Mouse (Mus musculus): ENCODE data around the gene Dscaml1. TPM values are rescaled to one million over a fixed set of nuclear protein-coding genes. Genes with fewer than 3 reads are reported as not detected.

Gene Dscaml1
- total and polyA plus RNA-seq, 2 experiments from 2014 or later: 10.5 to 47.4 TPM

GRCm38 (mm10) chr9:45401851-45402250, 24.6 kb upstream of the Dscaml1 start:
- H3K9ac ChIP-seq (replicated peaks; ENCODE audit: low read length): no peak overlapping the region
- H3K4me3 ChIP-seq (ENCODE audit: low read length): no peak overlapping the region
- 40% methylated on average over 4 of the region's 4 CpGs for WGBS
- no peaks in the 10 kb centered on the region for H3K4me1 ChIP-seq (ENCODE audit: insufficient read depth, low read length)
- TF ChIP-seq CTCF (IDR thresholded peaks at IDR 0.05; ENCODE audit: low read depth): no peak
- no peaks in the 10 kb centered on the region; the same call in 1 of the 2 replicates for H3K27me3 ChIP-seq (ENCODE audit: insufficient read depth, low read length)
- H3K27ac ChIP-seq: no peak overlapping the region
- ATAC-seq: no peak
- no peak overlapping the region for H3K4me2 ChIP-seq (ENCODE audit: low read depth, low read length)
- H3K36me3 ChIP-seq (ENCODE audit: insufficient read depth, low read length): no peaks in the 10 kb centered on the region
- no peak for DNase-seq (ENCODE audit: low spot score)
- H3K9me3 ChIP-seq (ENCODE audit: low read length): no peaks in the 10 kb centered on the region

GRCm38 (mm10) chr9:45402957-45403356, 23.5 kb upstream of the Dscaml1 start:
- H3K27ac ChIP-seq: no peak overlapping the region
- H3K4me3 ChIP-seq (ENCODE audit: low read length): no peak overlapping the region
- no peaks in the 10 kb centered on the region for H3K4me1 ChIP-seq (ENCODE audit: insufficient read depth, low read length)
- H3K27me3 ChIP-seq (ENCODE audit: insufficient read depth, low read length): no peaks in the 10 kb centered on the region; the same call in 1 of the 2 replicates
- H3K9ac ChIP-seq (replicated peaks; ENCODE audit: low read length): no peak overlapping the region
- no peak for ATAC-seq
- no peak overlapping the region for H3K4me2 ChIP-seq (ENCODE audit: low read depth, low read length)
- DNase-seq (ENCODE audit: low spot score): no peak
- no peak for TF ChIP-seq CTCF (IDR thresholded peaks at IDR 0.05; ENCODE audit: low read depth)
- H3K9me3 ChIP-seq (ENCODE audit: low read length): no peaks in the 10 kb centered on the region
- H3K36me3 ChIP-seq (ENCODE audit: insufficient read depth, low read length): no peaks in the 10 kb centered on the region
- WGBS: 59% methylated on average over 2 of the region's 2 CpGs

GRCm38 (mm10) chr9:45405694-45406093, 20.7 kb upstream of the Dscaml1 start:
- Histone ChIP-seq H3K4me2 (ENCODE audit: low read depth, low read length) (no peak overlapping the region), H3K4me3 (ENCODE audit: low read length) (no peak overlapping the region), H3K27ac (no peak overlapping the region), H3K36me3 (ENCODE audit: insufficient read depth, low read length) (no peaks in the 10 kb centered on the region), H3K9ac (replicated peaks; ENCODE audit: low read length) (no peak overlapping the region), H3K27me3 (ENCODE audit: insufficient read depth, low read length) (no peaks in the 10 kb centered on the region; the same call in 1 of the 2 replicates), H3K9me3 (ENCODE audit: low read length) (no peaks in the 10 kb centered on the region), H3K4me1 (ENCODE audit: insufficient read depth, low read length) (no peaks in the 10 kb centered on the region)
- no peak for ATAC-seq
- TF ChIP-seq CTCF (IDR thresholded peaks at IDR 0.05; ENCODE audit: low read depth): no peak
- 65% methylated on average over 5 of the region's 5 CpGs for WGBS
- no peak for DNase-seq (ENCODE audit: low spot score)

GRCm38 (mm10) chr9:45406808-45407207, 19.6 kb upstream of the Dscaml1 start:
- no peak overlapping the region for H3K4me2 ChIP-seq (ENCODE audit: low read depth, low read length)
- WGBS: 73% methylated on average over 3 of the region's 3 CpGs
- DNase-seq (ENCODE audit: low spot score): no peak
- H3K27me3 ChIP-seq (ENCODE audit: insufficient read depth, low read length): no peaks in the 10 kb centered on the region; the same call in 1 of the 2 replicates
- H3K9ac ChIP-seq (replicated peaks; ENCODE audit: low read length): no peak overlapping the region
- TF ChIP-seq CTCF (IDR thresholded peaks at IDR 0.05; ENCODE audit: low read depth): no peak
- H3K9me3 ChIP-seq (ENCODE audit: low read length): no peaks in the 10 kb centered on the region
- H3K4me3 ChIP-seq (ENCODE audit: low read length): no peak overlapping the region
- no peaks in the 10 kb centered on the region for H3K36me3 ChIP-seq (ENCODE audit: insufficient read depth, low read length)
- ATAC-seq: no peak
- H3K4me1 ChIP-seq (ENCODE audit: insufficient read depth, low read length): no peaks in the 10 kb centered on the region
- no peak overlapping the region for H3K27ac ChIP-seq

- WGBS: 39% methylated on average over 33 of the region's 33 CpGs
- TF ChIP-seq CTCF (IDR thresholded peaks at IDR 0.05; ENCODE audit: low read depth): peak; percentile 95
- Histone ChIP-seq H3K36me3 (ENCODE audit: insufficient read depth, low read length) (no peaks in the 10 kb centered on the region), H3K4me1 (ENCODE audit: insufficient read depth, low read length) (no peaks in the 10 kb centered on the region), H3K4me2 (ENCODE audit: low read depth, low read length) (peak overlapping the region; percentile 45), H3K4me3 (ENCODE audit: low read length) (peak overlapping the region; percentile 16; the same call in 1 of the 2 replicates), H3K9me3 (ENCODE audit: low read length) (no peaks in the 10 kb centered on the region), H3K27ac (no peak overlapping the region; the same call in 1 of the 2 replicates), H3K9ac (replicated peaks; ENCODE audit: low read length) (0 out of 2 replicates have a peak overlapping the region, but pooled peaks have one; percentile 9), H3K27me3 (ENCODE audit: insufficient read depth, low read length) (no peaks in the 10 kb centered on the region)
- peak; percentile 87 for DNase-seq (ENCODE audit: low spot score)
- peak; percentile 81 for ATAC-seq
Measured at GRCm38 (mm10) chr9:45407706-45408675, 18.4 kb upstream of the Dscaml1 start.

- DNase-seq (ENCODE audit: low spot score): no peak
- 76% methylated on average over 5 of the region's 5 CpGs for WGBS
- Histone ChIP-seq H3K36me3 (ENCODE audit: insufficient read depth, low read length) (no peaks in the 10 kb centered on the region), H3K4me1 (ENCODE audit: insufficient read depth, low read length) (no peaks in the 10 kb centered on the region), H3K4me3 (ENCODE audit: low read length) (no peak overlapping the region), H3K27ac (no peak overlapping the region), H3K9ac (replicated peaks; ENCODE audit: low read length) (no peak overlapping the region), H3K4me2 (ENCODE audit: low read depth, low read length) (no peak overlapping the region), H3K9me3 (ENCODE audit: low read length) (no peaks in the 10 kb centered on the region), H3K27me3 (ENCODE audit: insufficient read depth, low read length) (no peaks in the 10 kb centered on the region)
- ATAC-seq: no peak
- no peak for TF ChIP-seq CTCF (IDR thresholded peaks at IDR 0.05; ENCODE audit: low read depth)
Measured at GRCm38 (mm10) chr9:45410193-45410592, 16.2 kb upstream of the Dscaml1 start.

GRCm38 (mm10) chr9:45410614-45411013, 15.8 kb upstream of the Dscaml1 start:
- DNase-seq (ENCODE audit: low spot score) (peak; percentile 31), ATAC-seq (no peak)
- H3K9ac ChIP-seq (replicated peaks; ENCODE audit: low read length): no peak overlapping the region
- WGBS: 89% methylated on average over 2 of the region's 2 CpGs
- peak; percentile 42 for TF ChIP-seq CTCF (IDR thresholded peaks at IDR 0.05; ENCODE audit: low read depth)
- no peak overlapping the region for H3K4me3 ChIP-seq (ENCODE audit: low read length)
- H3K36me3 ChIP-seq (ENCODE audit: insufficient read depth, low read length): no peaks in the 10 kb centered on the region
- H3K27ac ChIP-seq: no peak overlapping the region
- no peaks in the 10 kb centered on the region for H3K9me3 ChIP-seq (ENCODE audit: low read length)
- H3K27me3 ChIP-seq (ENCODE audit: insufficient read depth, low read length): no peaks in the 10 kb centered on the region
- H3K4me2 ChIP-seq (ENCODE audit: low read depth, low read length): no peak overlapping the region
- no peaks in the 10 kb centered on the region for H3K4me1 ChIP-seq (ENCODE audit: insufficient read depth, low read length)
